Mouse (Mus musculus) lung, postnatal 14 days (tissue): Measurements from ENCODE around the gene Nup93.

Source experiments
- DNase-seq: peaks from one replicate; pipeline ENCODE4 v3.0.0; 2021

Gene Nup93

GRCm38 (mm10) chr8:94270309-94270708 lies 55.9 kb downstream of the Nup93 start:
- DNase-seq, result no peak

DNA sequence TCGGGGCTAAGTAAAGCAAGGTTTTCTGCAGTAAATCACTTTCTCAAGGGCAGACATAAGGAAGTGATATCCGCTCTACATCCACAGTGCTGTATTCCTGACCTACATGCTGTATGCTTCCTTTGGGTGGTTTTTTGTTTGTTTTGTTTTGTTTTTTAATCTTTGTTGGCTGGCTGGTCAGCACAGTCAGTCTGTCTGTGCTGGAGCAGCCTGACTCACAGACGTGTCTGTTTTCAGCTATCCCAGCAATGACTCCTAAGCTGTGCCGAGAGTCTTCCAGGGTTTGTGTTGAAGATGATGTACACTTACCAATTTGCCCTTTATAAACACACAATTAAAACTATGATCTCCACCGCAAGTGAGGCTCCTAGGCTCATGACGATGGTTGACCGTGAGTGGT lies 56.7 kb downstream of the Nup93 start:
- DNase-seq, result no peak

DNA sequence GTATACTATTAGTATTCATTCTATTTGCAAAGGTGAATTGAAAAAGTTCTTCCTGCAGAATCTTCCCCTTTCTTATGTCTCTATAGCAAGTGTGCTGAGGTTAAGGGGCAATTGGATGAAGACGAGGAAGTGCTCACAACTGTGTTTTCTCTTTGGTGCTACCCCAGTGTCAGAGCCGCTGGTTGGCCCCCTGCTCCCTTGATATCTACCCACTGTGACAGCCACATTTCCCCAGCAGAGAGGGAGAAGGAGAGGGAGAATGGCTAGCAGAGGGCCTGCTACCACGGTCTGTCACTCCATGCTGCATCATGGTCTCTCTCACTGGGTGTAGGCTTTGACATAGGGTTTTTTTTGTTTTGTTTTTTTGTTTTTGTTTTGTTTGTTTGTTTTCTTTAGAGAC lies 58.2 kb downstream of the Nup93 start:
- no peak for DNase-seq

DNA sequence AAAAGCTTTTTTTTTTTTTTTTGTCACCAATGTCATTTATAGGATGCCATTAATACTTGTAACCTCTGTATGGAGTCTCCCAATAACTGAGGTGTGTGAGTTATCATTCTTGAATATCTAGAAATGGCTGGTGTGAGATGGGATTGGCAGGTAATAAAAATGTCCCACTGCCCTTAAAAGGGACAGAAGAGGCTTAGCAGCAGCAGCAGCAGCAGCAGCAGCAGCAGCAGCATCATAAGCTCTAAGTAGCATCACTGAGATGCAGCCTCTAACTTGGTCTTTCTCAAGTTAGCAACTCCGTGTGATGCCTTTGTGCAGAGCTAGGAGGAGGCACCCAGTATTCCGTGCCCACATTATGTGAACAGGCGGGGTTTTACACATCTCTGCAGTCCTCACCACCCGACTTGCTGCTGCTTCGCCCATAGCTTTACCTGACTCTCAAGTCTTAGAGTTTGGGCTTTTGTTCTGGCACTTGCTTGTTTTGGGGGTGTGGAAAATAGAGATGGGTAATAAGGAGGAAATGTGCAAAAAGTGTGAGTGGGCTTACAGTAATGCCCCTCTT lies 59.0 kb downstream of the Nup93 start:
- no peak for DNase-seq

GRCm38 (mm10) chr8:94274030-94274429 lies 59.7 kb downstream of the Nup93 start:
- DNase-seq, result no peak

DNA sequence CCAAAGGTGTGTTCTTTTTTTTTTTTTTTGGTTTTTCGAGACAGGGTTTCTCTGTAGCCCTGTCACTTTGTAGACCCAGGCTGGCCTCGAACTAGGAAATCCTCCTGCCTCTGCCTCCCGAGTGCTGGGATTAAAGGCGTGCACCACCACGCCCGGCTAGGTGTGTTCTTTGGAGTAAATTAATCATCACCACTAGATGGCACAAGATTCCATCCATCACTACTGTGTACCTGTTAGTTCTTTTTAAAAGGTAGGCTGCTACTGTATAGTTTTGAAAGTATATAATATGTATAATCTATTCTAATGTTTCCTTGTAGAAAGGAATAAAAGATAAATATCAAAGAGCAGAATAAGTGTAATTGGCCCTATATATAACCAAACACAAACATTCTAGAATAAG lies 63.9 kb downstream of the Nup93 start:
- DNase-seq, result no peak

GRCm38 (mm10) chr8:94280001-94280613 lies 65.7 kb downstream of the Nup93 start:
- no peak for DNase-seq

DNA sequence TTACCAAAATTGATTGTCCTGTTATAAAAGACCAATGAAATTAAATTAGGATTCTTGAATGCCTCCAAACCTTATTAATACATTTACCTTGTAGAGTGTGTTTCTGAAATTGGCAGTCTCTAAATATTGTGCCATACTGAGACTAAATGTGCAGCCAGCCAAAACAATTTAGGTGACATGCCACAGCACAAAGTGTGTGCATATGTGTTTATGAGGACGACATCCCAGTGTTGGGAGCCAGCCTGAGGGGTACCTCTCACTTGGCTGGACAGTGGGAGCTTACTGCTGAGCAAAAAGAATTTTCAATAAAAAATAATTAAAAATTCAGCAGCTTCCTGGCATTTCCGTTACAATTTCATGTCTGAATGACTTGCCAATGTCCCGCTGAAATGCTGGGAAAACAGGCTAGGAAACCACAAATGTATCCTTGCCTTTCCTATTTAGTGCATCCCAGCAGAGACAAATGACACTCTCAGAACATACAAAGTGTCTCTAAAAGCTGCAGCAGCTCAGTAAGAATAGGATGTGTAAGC lies 68.2 kb downstream of the Nup93 start:
- no peak for DNase-seq

- DNase-seq, result no peak
Measured at GRCm38 (mm10) chr8:94284204-94284603, 69.8 kb downstream of the Nup93 start.

DNA sequence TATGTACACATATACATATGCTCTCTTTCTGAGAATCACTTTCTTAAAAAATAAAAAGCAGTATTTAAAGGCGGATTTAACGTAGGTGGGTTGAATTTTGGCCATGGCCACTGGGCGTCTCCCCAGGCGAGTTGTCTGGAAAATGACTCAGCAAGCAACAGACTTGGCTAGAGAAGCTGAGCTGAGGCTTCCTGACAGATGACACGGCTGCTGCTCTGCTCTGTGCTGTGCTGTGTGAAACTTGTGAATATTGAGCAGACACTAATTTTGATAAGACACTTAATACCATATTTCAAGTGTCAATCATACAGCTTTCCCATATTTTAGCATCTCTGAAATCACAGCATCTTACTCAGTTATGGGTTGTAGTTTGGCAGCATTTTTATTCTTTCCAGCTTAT lies 76.2 kb downstream of the Nup93 start:
- no peak for DNase-seq

GRCm38 (mm10) chr8:94292072-94292471 lies 77.7 kb downstream of the Nup93 start:
- DNase-seq, result peak; percentile 27

DNA sequence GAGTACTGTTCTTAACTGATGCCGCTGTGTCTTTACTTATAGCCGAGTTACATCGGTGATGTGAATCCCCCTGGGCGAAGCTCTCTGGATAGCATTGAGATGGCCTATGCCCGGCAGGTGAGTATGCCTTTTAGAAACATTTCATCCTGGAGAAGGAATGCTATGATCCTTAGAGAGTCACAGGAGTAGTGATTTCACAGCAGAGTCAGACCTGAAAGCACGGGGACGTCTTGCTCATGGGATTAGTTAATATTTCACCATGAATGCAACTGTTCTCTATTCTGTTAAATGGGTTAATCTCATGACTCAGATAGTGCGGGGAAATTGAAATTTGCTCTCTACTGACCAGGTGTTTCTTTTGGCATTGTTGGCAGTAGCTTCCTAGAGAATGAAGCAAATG lies 78.3 kb downstream of the Nup93 start:
- DNase-seq, result no peak

- no peak for DNase-seq
Measured at GRCm38 (mm10) chr8:94295687-94296086, 81.3 kb downstream of the Nup93 start.

GRCm38 (mm10) chr8:94296312-94296991 lies 82.1 kb downstream of the Nup93 start:
- DNase-seq, result no peak

GRCm38 (mm10) chr8:94297101-94297500 lies 82.7 kb downstream of the Nup93 start:
- DNase-seq, result no peak

DNA sequence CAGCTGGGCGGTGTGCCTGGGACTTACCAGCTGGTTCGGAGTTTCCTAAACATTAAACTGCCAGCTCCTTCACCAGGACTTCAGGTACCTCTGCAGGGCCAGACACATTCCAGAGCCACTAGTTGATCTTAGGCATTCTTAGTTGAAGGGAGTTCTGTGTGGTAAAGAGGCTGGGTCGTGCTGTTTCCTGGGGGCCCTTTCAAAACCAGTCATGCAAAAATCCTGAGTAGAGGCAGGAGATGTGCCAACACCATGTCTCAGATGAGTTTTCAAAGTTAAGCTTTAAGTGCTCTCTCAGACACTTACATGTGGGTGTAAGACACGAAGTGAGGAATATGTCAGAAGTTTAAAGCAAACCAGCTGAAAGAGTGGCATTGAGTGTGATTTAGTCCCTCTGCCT lies 86.4 kb downstream of the Nup93 start:
- no peak for DNase-seq

- DNase-seq, result no peak
Measured at GRCm38 (mm10) chr8:94304412-94304811, 90.0 kb downstream of the Nup93 start.

DNA sequence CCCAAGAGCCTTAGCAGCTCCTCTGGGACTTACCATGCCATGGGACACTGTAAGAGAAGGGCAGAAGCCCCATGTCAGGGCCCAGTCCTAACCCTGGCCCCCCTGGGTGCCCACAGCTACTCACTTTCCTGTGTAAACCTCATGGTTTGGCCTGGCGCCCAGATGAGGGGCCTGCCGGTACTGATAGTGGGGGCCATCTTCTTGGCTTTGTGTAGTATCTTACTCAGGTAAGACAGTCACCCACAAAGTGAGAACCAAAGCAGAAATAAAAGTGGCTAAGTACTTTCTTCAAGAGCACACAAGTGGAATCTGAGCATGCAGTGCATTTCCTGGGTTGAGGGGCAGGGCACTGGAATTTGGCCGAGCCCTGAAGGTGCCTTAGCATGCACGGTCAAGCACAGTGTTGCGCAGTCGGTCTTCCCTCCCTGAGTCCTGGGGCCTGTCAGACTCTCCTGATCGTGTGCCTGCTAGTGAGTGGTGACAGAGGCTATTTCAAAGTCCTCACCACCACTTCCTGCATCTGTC lies 92.7 kb downstream of the Nup93 start:
- peak; percentile 51 for DNase-seq

- DNase-seq, result no peak
Measured at GRCm38 (mm10) chr8:94307652-94308051, 93.3 kb downstream of the Nup93 start.

DNA sequence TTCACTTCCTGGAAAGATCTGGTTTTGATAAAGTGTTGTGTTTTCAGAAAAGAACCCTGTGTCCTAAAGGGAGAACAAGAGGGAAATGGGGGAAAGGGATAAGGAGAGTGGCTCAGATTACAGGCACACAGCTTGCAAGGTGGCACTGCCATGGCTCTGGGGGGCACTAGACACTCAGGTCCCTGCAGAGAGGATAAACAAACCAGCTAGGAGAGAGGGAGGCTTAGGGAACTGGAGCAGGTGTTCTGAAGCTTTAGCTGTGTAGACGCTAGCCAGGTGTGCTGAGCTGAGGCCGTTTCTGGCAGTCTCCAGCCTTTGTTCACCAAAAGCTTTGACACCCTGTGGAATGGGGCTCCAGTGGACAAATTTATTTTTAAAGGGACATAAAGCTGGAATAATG lies 99.7 kb downstream of the Nup93 start:
- no peak for DNase-seq

DNA sequence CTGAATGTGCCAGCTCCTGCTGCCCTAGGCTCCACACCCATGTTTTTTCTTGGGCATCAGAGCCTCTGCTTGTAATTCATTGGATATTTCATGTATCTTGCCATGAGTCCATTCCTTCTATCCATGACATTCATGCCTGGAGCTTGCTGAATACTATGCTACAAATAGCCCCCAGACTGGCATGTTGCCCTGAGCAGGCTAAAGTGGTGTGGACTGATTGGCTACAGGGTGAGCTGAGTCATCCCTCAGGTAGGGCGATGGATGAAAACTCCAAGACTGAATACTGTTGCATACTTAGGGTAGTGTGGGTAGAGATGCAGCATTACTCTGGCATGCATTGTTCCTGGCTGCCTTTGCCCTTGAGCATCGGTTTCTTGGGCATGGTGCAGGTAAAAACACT lies 102.9 kb downstream of the Nup93 start:
- no peak for DNase-seq

DNA sequence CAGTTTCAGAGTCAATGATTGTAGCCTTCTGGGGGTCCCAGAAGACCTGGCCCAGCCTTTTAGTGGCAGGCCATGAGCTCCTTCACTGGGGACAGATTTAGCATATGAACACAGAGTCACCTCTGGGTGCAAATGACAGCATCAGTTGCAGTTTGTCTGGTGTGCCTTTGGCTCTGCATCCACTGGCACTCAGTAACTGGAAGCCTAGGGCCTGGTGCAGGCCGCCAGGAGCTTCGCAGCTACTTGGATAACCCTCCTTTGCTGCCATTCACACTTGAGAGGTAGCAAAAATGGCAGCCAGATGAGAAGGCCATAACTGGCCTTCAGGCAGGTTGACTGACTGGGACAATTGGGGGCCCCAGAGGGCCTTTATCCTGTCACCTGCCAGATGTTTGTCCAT lies 103.3 kb downstream of the Nup93 start:
- no peak for DNase-seq

DNA sequence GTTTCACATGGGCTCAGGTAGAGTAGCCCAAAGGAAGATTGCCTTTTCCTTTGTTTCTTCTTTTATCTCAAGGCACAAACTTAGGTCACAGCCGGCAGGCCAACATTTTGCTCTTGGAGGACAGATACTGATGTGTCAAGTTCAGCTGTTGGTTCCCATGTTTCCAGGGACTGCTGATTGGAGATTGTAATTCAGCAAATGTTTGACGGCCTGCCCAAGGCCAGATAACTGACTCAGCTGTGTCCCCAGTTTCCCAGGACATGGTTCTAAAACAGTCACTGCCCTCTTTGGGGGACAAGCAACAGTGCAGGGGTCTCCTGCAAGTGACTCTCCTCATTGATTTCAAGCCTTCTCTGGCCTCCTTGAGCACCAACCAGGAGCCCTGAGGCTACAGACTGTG lies 105.7 kb downstream of the Nup93 start:
- DNase-seq, result no peak

GRCm38 (mm10) chr8:94322083-94322482 lies 107.7 kb downstream of the Nup93 start:
- no peak for DNase-seq
